In the genomic region with DNA sequence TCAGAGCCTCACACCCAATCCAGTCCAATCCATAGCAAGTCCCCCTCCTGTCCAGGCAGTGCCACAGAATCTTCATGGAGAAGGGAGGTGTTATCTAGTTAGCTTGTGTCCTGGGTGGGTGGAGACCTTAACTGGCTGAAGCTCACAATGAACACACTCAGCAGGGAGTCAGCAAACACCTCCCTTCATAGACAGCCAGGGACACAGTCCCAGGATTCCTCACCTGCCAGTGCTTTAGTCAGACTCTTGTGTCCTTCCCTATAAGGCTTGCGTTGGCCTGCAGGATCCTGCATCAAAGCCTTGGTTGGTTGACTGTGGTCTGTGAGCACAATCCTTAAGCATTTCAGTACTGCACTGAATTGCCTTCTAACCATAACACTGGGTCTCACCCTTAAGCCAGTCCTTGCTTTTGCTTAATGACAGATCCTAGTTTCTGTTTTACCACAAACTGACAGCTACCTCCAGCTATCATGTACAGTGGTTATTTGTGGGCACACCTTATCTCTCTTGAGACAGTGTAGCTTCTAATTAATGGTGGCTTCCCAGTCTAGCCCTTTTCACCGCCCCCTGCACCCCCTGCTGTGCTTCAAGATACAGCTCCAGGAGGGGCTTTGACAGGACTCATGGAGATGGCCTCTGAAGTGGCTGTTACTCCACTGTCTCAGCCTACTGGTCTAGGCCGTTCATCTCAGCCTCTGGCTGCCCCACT, we compare ENCODE assay signal across 18 mouse cellular contexts. TPM values are rescaled to one million over a fixed set of nuclear protein-coding genes. Genes with fewer than 3 reads are reported as not detected.
DNase-seq lines count a peak whose midpoint lies in the region; ATAC-seq and TF ChIP-seq lines count a peak whose summit lies in the region.
"Had no signal": no experiment of that assay in that cellular context is flagged by ENCODE, and none has a peak within 500 bp of the region (broad histone marks: within the 10 kb centered on the region; RNA-seq: fewer than 3 reads in every experiment).

No protein-coding gene starts in this region.

- WGBS in heart, embryonic 16.5 days: 27% methylated on average over 3 of the region's 3 CpGs
- WGBS in heart, adult 2 months: 76% methylated on average over 3 of the region's 3 CpGs
- 31% methylated on average over 3 of the region's 3 CpGs for WGBS in liver, postnatal 0 days (ENCODE audit: insufficient replicate concordance)

- ATAC-seq in heart, embryonic 16.5 days (replicated peaks; ENCODE audit: extremely low read depth, insufficient read depth, low FRiP score): peak; percentile 61
- ATAC-seq in erythroid progenitor cell, adult 5-6 weeks (replicated peaks; ENCODE audit: low FRiP score, poor library complexity, severe bottlenecking): peak; percentile 54; the same call in 1 of the 2 replicates
- peak; percentile 59 for ATAC-seq in liver, postnatal 0 days
- ATAC-seq: CD4-positive, CD25-positive, alpha-beta regulatory T cell, adult 4 months; hindbrain, embryonic 16.5 days had no signal

- no peak for TF ChIP-seq CTCF in heart, adult 2 months (IDR thresholded peaks at IDR 0.05)
- TF ChIP-seq CTCF in liver, postnatal 0 days (IDR thresholded peaks at IDR 0.05; ENCODE audit: low read depth): no peak

- H3K9ac ChIP-seq in heart, embryonic 16.5 days (ENCODE audit: low read length): no peak overlapping the region
- no peak overlapping the region for H3K9ac ChIP-seq in heart, adult 2 months (ENCODE audit: low read depth, low read length)
- no peak overlapping the region for H3K9ac ChIP-seq in liver, postnatal 0 days (replicated peaks)

- no peak for TF ChIP-seq POLR2A in heart, adult 2 months (IDR thresholded peaks at IDR 0.05; ENCODE audit: insufficient read depth, low read depth, low read length)

- no peak overlapping the region for H3K4me3 ChIP-seq in heart, embryonic 16.5 days (ENCODE audit: low read length)
- H3K4me3 ChIP-seq in heart, adult 2 months: no peak overlapping the region
- H3K4me3 ChIP-seq in liver, postnatal 0 days (ENCODE audit: low read depth, low read length): no peak overlapping the region
- H3K4me3 ChIP-seq: forebrain, embryonic 10.5 days had no signal

- no peak overlapping the region for H3K4me2 ChIP-seq in heart, embryonic 16.5 days (ENCODE audit: low read depth, low read length)
- no peak overlapping the region for H3K4me2 ChIP-seq in liver, postnatal 0 days (ENCODE audit: low read depth, low read length)

- no peaks in the 10 kb centered on the region for H3K36me3 ChIP-seq in heart, embryonic 16.5 days (ENCODE audit: control insufficient read depth, insufficient read depth)
- no peaks in the 10 kb centered on the region for H3K36me3 ChIP-seq in heart, adult 2 months (ENCODE audit: control insufficient read depth, insufficient read depth, low read length)
- H3K36me3 ChIP-seq in liver, postnatal 0 days (replicated peaks; ENCODE audit: insufficient read depth, low read length): no peaks in the 10 kb centered on the region
- H3K36me3 ChIP-seq: forebrain, embryonic 10.5 days had no signal

- no peaks in the 10 kb centered on the region for H3K9me3 ChIP-seq in heart, embryonic 16.5 days (replicated peaks; ENCODE audit: control insufficient read depth, low read length)
- no peaks in the 10 kb centered on the region for H3K9me3 ChIP-seq in liver, postnatal 0 days (ENCODE audit: low read length)
- H3K9me3 ChIP-seq: forebrain, embryonic 10.5 days had no signal

- no peak for DNase-seq in heart, adult 2 months
- DNase-seq in MEL-GATA-1-ER (ENCODE audit: extremely low read depth, low read depth): peak; percentile 89
- no peak for DNase-seq in liver, postnatal 0 days
- no peak for DNase-seq in embryo, embryonic 10.5 days (ENCODE audit: low spot score)
- no peak for DNase-seq in cerebellum, adult 9-11 months
- no peak for DNase-seq in adrenal gland, adult 18-20 months (ENCODE audit: low spot score in 2 of 2)
- DNase-seq: adrenal gland, postnatal 14 days; cerebellum, postnatal 10 days; kidney, adult 11 months; kidney, postnatal 14 days; midbrain, embryonic 14.5 days; thymus, postnatal 14 days had no signal

- intact Hi-C loops in heart, adult 2 months (cut with DNase I): no loop called here

- TF ChIP-seq EP300 in heart, adult 2 months (IDR thresholded peaks at IDR 0.05; ENCODE audit: insufficient read depth, low read depth, low read length): no peak
- TF ChIP-seq EP300 in liver, postnatal 0 days (IDR thresholded peaks at IDR 0.05; ENCODE audit: low read depth): peak; percentile 61

- no peaks in the 10 kb centered on the region for H3K27me3 ChIP-seq in heart, embryonic 16.5 days (ENCODE audit: control insufficient read depth, insufficient read depth, low read length)
- H3K27me3 ChIP-seq in heart, adult 2 months (ENCODE audit: control insufficient read depth, insufficient read depth, low read length): no peaks in the 10 kb centered on the region
- H3K27me3 ChIP-seq in liver, postnatal 0 days (ENCODE audit: insufficient read depth, low read length): no peaks in the 10 kb centered on the region

- H3K79me2 ChIP-seq in heart, adult 2 months (replicated peaks; ENCODE audit: control insufficient read depth, insufficient read depth, low read length): no peaks in the 10 kb centered on the region

- peak overlapping the region; percentile 85 for H3K27ac ChIP-seq in heart, embryonic 16.5 days (ENCODE audit: low read length)
- H3K27ac ChIP-seq in heart, adult 2 months: no peak overlapping the region
- peak overlapping the region; percentile 16; the same call in 1 of the 2 replicates for H3K27ac ChIP-seq in liver, postnatal 0 days (ENCODE audit: low read depth)
- H3K27ac ChIP-seq: forebrain, embryonic 10.5 days; stomach, postnatal 0 days had no signal

- peaks cover 30% of the 10 kb centered on the region for H3K4me1 ChIP-seq in heart, embryonic 16.5 days (ENCODE audit: control insufficient read depth, insufficient read depth, low read length)
- peaks cover 9% of the 10 kb centered on the region for H3K4me1 ChIP-seq in heart, adult 2 months (ENCODE audit: control insufficient read depth, insufficient read depth, low read length)
- H3K4me1 ChIP-seq in liver, postnatal 0 days (ENCODE audit: insufficient read depth): peaks cover 6% of the 10 kb centered on the region; the same call in 1 of the 2 replicates

RNA-seq across cellular contexts. Expression of a gene that starts 4.8 kb away (rescaled TPM):
- 160 and 174 TPM in 2 replicates for polyA plus RNA-seq in heart, embryonic 16.5 days (2015; fragmentation: Nextera tagmentation; extraction: Ambion mirVana)
- total RNA-seq in heart, adult 2 months (2021): 10 to 100 TPM; 50.1 to 50.5 TPM
- 99.2 and 128 TPM in 2 replicates for polyA plus RNA-seq in heart, adult 2 months (2012; rRNA removed)
- total RNA-seq in erythroid progenitor cell, adult 5-6 weeks (2015; ENCODE audit: low replicate concordance): 46.5 and 48.6 TPM in 2 replicates
- 31.8 and 44.7 TPM in 2 replicates for total RNA-seq in erythroid progenitor cell, adult 5-6 weeks (2017; ENCODE audit: low replicate concordance)
- 23.5 and 25.9 TPM in 2 replicates for polyA plus RNA-seq in liver, postnatal 0 days (2015; fragmentation: Nextera tagmentation; extraction: Ambion mirVana)
- total RNA-seq in adrenal gland, adult 18-20 months (2021): 100 to 1,000 TPM in 1 of 2 experiments, 10 to 100 TPM in 1; 63.7 to 118 TPM

RNA-seq across cellular contexts. Expression of a gene that starts 50.9 kb away (rescaled TPM):
- polyA plus RNA-seq in heart, embryonic 16.5 days (2015; fragmentation: Nextera tagmentation; extraction: Ambion mirVana): 77.1 and 80.4 TPM in 2 replicates
- total RNA-seq in heart, adult 2 months (2021): 10 to 100 TPM in 1 of 2 experiments, 1 to 10 TPM in 1; 8.4 to 11.5 TPM
- polyA plus RNA-seq in heart, adult 2 months (2012; rRNA removed): 23.3 and 36.8 TPM in 2 replicates
- total RNA-seq in erythroid progenitor cell, adult 5-6 weeks (2015; ENCODE audit: low replicate concordance): not detected in 2 replicates
- total RNA-seq in erythroid progenitor cell, adult 5-6 weeks (2017; ENCODE audit: low replicate concordance): not detected in 2 replicates
- 4.0 and 4.9 TPM in 2 replicates for polyA plus RNA-seq in liver, postnatal 0 days (2015; fragmentation: Nextera tagmentation; extraction: Ambion mirVana)
- 100 to 1,000 TPM in 1 of 2 experiments, 10 to 100 TPM in 1; 35.0 to 166 TPM for total RNA-seq in adrenal gland, adult 18-20 months (2021)

Comparison
In these comparisons a context has a peak if more than half of its experiments do, and no peak if none do; other contexts are left out.
1. RNA of a gene that starts 50.9 kb away (total RNA-seq): 35.0 to 166 TPM in adrenal gland, adult 18-20 months and 8.4 to 11.5 TPM in heart, adult 2 months; not detected in erythroid progenitor cell, adult 5-6 weeks; every median in the first group is over 4 times any median in the second.
2. Peak in every context shown above with its lines, with median percentiles within 50 percentile points of each other: ATAC-seq.